Mouse (Mus musculus): ENCODE measurements around the gene Eya4. TPM values are rescaled to one million over a fixed set of nuclear protein-coding genes. Genes with fewer than 3 reads are reported as not detected.

The Eya4 gene
- 10 to 100 TPM; 30.6 to 42.4 TPM for total RNA-seq (2021)
- long read RNA-seq, experiment 1, partial matches to known transcripts, result 1 of 1 reads
- long read RNA-seq, experiment 1, other reads (novel, unspliced or antisense), result 0 of 1 reads
- long read RNA-seq, experiment 2, partial matches to known transcripts, result 0 of 3 reads
- long read RNA-seq, experiment 2, other reads (novel, unspliced or antisense), result 3 of 3 reads

DNA sequence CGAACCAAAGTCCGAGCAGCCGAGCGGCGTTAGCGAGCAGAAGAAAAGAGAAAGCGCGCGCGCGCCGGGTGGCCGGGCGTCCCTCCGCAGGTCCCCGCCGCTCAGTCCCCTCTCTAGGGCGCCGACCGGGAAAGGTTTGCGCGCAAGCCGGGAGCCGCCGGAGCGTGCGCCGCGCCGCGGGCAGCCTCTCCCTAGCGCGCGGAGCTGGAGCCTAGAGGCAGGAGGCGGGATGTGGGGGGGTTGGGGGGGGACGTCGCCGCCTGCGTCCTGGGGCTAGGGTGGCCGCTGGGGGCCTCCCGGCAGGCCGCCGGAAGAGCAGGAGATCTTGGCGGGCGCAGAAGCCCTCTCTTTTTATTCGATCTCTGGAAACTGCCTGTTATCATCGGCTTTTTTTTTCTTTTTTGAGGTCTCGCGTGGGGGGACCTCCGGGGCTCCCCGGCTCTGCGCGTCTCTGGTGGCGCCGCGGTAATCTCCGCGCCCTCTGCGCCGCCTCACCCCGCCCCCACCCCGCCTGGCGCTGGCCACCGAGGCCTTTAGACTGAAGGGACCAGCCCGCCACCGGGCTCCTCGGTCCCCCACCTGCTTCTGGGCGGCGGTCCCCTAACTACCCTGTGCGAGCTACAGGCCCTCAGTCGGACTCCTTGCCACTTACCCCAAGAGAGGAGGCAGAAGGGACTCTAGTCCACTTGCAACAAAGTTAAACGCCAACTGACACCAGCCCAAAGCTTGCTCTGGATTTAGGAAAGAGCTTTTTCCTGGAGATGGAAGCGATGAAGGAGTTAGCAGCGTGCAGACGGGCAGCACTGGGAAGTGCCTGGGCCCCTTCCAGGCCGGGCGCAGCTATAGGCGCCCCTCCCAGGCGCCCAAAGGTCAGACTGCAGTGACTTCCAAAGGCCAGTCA, at the start of gene Eya4:
Eya4 (minus strand) TSS at position 776 of the 901 bp plus-strand sequence.
- intact Hi-C loops (cut with DNase I; ENCODE audit: low total_unique reads), result no loop called here
- DNase-seq, result peak; percentile 67

DNA sequence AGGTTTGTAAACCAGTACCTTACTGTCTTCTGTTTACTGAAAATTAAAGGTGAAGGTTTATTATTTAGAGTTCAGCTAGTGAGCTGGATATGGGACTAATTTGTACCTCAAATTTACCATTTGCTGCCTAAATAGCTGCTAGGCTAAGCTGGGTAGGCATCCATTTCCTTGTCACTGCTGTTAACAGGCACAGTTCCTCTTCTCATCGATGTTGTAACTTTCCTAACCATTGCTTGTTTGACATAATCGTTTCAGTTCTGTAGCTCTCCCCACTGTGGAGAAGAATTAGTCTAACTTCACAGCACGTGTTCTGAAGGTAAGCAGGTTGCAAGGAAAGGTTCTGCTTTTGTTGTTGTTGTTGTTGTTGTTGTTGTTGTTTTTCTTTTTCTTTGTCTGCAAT, 44.8 kb upstream of the Eya4 start:
- intact Hi-C loops (cut with DNase I; ENCODE audit: low total_unique reads), result no loop called here
- DNase-seq, result no peak

DNA sequence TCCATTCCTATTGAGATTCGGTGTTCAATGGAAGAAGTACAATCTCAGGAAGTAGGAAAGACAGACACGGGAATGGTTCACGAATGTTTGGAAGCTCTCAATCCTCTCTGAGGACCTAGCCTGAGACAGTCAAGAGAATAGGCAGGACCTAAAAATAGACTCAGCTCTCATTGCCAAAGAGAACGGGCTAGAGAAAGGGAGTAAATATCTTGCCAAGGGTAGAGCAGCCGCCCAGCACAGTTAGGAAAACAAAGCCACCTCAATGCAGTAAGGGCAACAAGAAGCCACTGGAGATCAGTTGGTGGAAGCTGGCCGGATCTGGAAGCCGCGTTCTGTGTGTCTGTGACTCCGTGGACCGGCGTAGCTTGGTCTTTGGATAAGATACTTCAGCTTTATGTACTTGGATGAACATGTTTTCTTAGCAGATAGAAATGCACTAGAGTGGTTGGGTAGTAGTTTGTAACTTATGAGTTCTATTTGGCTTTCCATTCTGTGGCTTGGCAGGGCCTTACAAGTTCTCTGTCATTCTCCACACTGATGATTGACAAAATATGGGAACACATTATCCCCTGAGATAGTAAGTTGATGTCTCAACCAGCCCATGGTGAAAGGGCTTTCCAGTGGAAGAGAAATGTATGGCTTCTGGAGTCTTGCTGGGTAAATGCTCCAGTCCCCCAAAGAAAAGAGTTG, 44.1 kb upstream of the Eya4 start:
- intact Hi-C loops (cut with DNase I; ENCODE audit: low total_unique reads), result no loop called here
- DNase-seq, result no peak

GRCm38 (mm10) chr10:23394152-23394551, 43.6 kb upstream of the Eya4 start:
- DNase-seq, result no peak
- intact Hi-C loops (cut with DNase I; ENCODE audit: low total_unique reads), result no loop called here

GRCm38 (mm10) chr10:23363866-23364265, 13.3 kb upstream of the Eya4 start:
- intact Hi-C loops (cut with DNase I; ENCODE audit: low total_unique reads), result no loop called here
- no peak for DNase-seq

GRCm38 (mm10) chr10:23349392-23350010, 1.1 kb downstream of the Eya4 start:
- intact Hi-C loops (cut with DNase I; ENCODE audit: low total_unique reads), result no loop called here
- DNase-seq, result peak; percentile 11

DNA sequence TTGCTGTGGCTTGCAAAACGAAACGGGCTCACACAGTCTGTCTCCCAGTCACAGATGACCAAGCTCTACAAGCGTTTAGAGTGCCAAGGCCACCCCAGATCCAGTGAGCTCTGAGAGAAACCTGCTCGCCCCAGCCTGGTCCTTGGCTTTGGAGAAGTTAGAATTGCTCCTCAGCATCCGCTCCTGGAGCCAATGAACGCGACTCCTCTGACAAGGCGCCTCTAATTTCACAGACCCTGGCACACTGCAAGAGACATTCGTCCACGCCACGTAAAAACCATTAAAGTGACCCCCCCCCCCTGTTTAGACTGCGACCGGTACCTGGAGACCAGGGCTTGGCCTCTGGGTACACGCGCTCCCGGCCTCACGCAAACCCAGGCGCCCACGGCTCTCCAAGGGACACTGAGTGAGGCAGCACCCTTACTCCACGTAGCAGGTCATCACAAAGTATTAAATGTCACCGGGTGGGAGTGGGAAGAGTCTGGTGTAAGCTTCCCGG, 1.6 kb downstream of the Eya4 start:
- peak; percentile 25 for DNase-seq
- intact Hi-C loops (cut with DNase I; ENCODE audit: low total_unique reads), result no loop called here

- peak; percentile 26 for DNase-seq
- intact Hi-C loops (cut with DNase I; ENCODE audit: low total_unique reads), result no loop called here
Observed at GRCm38 (mm10) chr10:23348101-23348892, 2.3 kb downstream of the Eya4 start.

GRCm38 (mm10) chr10:23337250-23337649, 13.3 kb downstream of the Eya4 start:
- intact Hi-C loops (cut with DNase I; ENCODE audit: low total_unique reads), result no loop called here
- no peak for DNase-seq

GRCm38 (mm10) chr10:23332768-23333167, 17.8 kb downstream of the Eya4 start:
- intact Hi-C loops (cut with DNase I; ENCODE audit: low total_unique reads), result no loop called here
- no peak for DNase-seq

DNA sequence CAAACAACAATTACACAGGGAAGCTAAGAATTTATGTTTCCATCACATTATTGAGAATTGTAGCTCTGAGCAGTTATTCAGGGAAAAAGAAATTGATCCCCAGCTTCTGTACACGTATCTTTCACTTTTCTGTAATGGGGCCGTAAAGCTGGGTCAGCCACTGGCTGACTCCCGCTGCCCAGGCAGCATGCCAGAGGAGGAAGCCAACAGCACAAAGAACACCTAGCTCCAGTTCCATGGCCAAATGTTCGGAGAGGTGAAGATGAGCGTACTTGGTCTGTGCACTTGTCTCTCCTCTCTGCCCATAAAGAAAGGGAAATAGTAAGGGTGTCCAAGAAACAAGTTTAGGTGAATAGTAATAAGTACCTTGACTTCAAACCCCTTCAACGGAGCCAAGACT, 22.9 kb downstream of the Eya4 start:
- peak; percentile 19 for DNase-seq
- intact Hi-C loops (cut with DNase I; ENCODE audit: low total_unique reads), result no loop called here

DNA sequence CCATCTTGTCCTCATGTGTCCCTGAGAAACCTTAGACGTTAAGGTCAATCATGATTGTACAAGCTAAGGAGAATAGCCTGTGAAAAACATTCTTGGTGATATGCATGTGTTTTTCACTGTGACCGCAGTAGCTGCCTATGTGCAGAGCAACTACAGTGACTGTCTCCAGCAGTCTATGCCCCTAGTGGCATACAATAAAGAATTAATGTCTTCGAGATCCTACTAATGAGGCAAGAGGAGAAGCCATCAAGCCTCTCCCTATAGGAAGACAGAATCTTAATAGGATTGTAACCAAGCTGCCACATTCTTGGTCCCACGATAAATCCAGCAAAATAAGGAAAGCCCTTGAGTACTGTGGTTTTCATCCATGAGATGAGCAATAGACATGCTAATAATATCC, 28.3 kb downstream of the Eya4 start:
- intact Hi-C loops (cut with DNase I; ENCODE audit: low total_unique reads), result no loop called here
- DNase-seq, result no peak

- intact Hi-C loops (cut with DNase I; ENCODE audit: low total_unique reads), result no loop called here
- DNase-seq, result no peak
Observed at GRCm38 (mm10) chr10:23295616-23296015, 55.0 kb downstream of the Eya4 start.

- no peak for DNase-seq
- intact Hi-C loops (cut with DNase I; ENCODE audit: low total_unique reads), result no loop called here
Observed at GRCm38 (mm10) chr10:23292495-23292894, 58.1 kb downstream of the Eya4 start.

- no peak for DNase-seq
- intact Hi-C loops (cut with DNase I; ENCODE audit: low total_unique reads), result no loop called here
Observed at GRCm38 (mm10) chr10:23277371-23277770, 73.2 kb downstream of the Eya4 start.

DNA sequence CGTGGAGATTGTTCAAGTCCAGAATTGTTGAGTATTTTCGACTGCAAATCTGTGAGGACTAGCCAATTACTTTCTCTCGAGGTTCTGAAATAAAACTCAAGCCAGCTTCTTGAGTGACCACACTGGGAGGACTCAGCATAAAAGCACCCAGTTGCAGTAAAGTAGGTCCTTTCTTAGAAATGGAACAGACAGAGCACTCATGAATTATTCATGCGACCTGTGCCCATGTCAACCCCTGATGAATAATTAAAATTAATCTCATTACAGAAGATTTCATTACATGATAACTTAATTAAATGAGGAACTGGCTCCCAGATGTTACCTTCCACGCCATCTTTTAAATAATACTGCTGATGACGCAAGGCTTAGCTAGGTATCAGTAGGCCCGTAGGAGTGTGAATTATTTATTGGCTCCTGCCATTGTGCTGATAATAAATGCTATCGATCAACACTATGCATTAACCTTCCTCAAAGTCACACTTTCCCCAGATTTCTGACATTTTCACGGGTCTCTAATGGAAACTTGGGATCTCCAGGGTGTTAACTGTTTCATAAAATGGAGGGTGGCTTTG, 79.5 kb downstream of the Eya4 start:
- no peak for DNase-seq
- intact Hi-C loops (cut with DNase I; ENCODE audit: low total_unique reads), result no loop called here

GRCm38 (mm10) chr10:23270502-23270901, 80.1 kb downstream of the Eya4 start:
- intact Hi-C loops (cut with DNase I; ENCODE audit: low total_unique reads), result no loop called here
- DNase-seq, result no peak

DNA sequence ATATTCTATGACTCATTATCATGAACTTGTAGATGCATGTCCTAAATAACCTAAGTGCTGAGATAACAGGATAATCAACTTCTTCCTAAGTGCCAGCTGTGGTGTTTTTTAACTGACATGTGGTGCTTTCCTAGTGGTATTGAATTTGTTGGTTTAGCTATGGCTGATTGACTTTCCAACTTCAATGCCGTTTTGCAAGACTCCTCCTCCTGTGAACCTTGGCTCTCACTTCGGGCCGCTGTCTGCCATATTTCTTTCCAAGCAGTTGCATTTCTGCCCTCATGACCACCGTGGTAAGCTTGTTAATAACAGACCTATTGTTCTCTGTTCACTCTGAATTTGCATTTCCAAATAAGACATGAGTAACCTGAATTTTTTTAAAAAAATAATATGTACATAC, 98.4 kb downstream of the Eya4 start:
- intact Hi-C loops (cut with DNase I; ENCODE audit: low total_unique reads), result no loop called here

DNA sequence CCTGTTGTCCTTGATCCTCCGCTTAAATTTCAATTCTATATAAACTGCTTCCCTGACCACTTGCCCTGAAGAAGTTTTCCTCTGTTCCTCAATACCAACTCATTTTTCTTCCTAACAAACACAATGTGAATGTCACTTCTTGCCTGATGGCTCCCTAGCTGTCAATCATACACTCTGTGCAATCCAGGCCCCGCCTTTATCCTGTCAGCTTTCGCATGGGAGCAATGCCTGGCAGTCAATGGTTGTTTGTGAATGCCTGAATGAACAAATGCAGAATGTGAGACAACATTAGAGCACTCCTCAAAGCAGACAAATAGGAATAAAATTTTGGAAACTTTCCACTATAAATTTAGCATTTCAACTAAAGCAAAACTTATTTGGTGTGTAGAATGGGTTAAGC, 104.1 kb downstream of the Eya4 start:
- intact Hi-C loops (cut with DNase I; ENCODE audit: low total_unique reads), result no loop called here
- no peak for DNase-seq

More for the DNA sequence above, 98.4 kb downstream of the Eya4 start:
- no peak for DNase-seq
